Mouse (Mus musculus) midbrain, embryonic 14.5 days (tissue): ENCODE data around the gene Amotl1. TPM values are rescaled to one million over a fixed set of nuclear protein-coding genes. Genes with fewer than 3 reads are reported as not detected.

Source experiments
- ATAC-seq: fragments of 200-750 bp; cut with Nextera tagmentation; 2 replicates; pipeline ENCODE4 v1.8.0; 2017; ENCODE audit warnings: moderate number of reproducible peaks, moderate library complexity; ENCODE audit not compliant: low FRiP score, low TSS enrichment
- DNase-seq: peaks from one replicate; pipeline ENCODE4 v3.0.0-alpha.2; 2015
- H3K27ac ChIP-seq: fragments of 300-500 bp; sonication (generic); replicated peaks from 2 replicates; pipeline ENCODE4 v1.5.1; 2014; ENCODE audit warnings: mild to moderate bottlenecking, low read depth, low read length, moderate library complexity
- H3K27me3 ChIP-seq: fragments of 300-500 bp; sonication (generic); 2 replicates; pipeline ENCODE4 v1.6.1; 2014; ENCODE audit warnings: low read length, control low read depth, mixed read lengths; ENCODE audit not compliant: control insufficient read depth, insufficient read depth
- H3K36me3 ChIP-seq: fragments of 300-500 bp; sonication (generic); 2 replicates; pipeline ENCODE4 v1.6.1; 2014; ENCODE audit warnings: low read length, control low read depth; ENCODE audit not compliant: control insufficient read depth, insufficient read depth
- H3K4me1 ChIP-seq: fragments of 300-500 bp; sonication (generic); 2 replicates; pipeline ENCODE4 v1.6.1; 2014; ENCODE audit warnings: mild to moderate bottlenecking, antibody characterized with exemption, low read length, control low read depth; ENCODE audit not compliant: control insufficient read depth, insufficient read depth
- H3K4me2 ChIP-seq: fragments of 300-500 bp; sonication (generic); 2 replicates; pipeline ENCODE4 v1.6.1; 2014; ENCODE audit warnings: mild to moderate bottlenecking, low read length, moderate library complexity
- H3K4me3 ChIP-seq: fragments of 300-500 bp; sonication (generic); replicated peaks from 2 replicates; pipeline ENCODE4 v1.5.1; 2014; ENCODE audit warnings: low read depth, low read length
- H3K9ac ChIP-seq: fragments of 300-500 bp; sonication (generic); replicated peaks from 2 replicates; pipeline ENCODE4 v1.6.1; 2014; ENCODE audit warnings: mild to moderate bottlenecking, low read length, moderate library complexity
- H3K9me3 ChIP-seq: fragments of 300-500 bp; sonication (generic); 2 replicates; pipeline ENCODE4 v1.6.1; 2016; ENCODE audit warnings: low read length, control low read depth, mixed read lengths; ENCODE audit not compliant: control insufficient read depth
- WGBS: fragments of 180-500 bp; shearing (Covaris S2); extraction: QIAGEN DNeasy Blood & Tissue Kit; methylation state at CpG from one replicate; pipeline ENCODE4 v1.1.7; 2014; 5-methylcytosine and 5-hydroxymethylcytosine counted together
- polyA plus RNA-seq: library from polyadenylated mRNA; unstranded; fragments of >200 nt; fragmentation: Nextera tagmentation; extraction: Ambion mirVana; gene quantifications from 2 replicates; pipeline ENCODE4 v1.2.1, GENCODE M21; 2014

Gene Amotl1
- polyA plus RNA-seq, 1 experiment from 2014 or later, result 12.5 TPM

GRCm38 (mm10) chr9:14647849-14648248, 3.0 kb upstream of the Amotl1 start:
- H3K27ac ChIP-seq, result no peak overlapping the region
- no peaks in the 10 kb centered on the region for H3K9me3 ChIP-seq
- H3K27me3 ChIP-seq, result no peaks in the 10 kb centered on the region
- peaks cover 9% of the 10 kb centered on the region; the same call in 1 of the 2 replicates for H3K4me1 ChIP-seq
- DNase-seq (no peak), ATAC-seq (no peak)
- H3K36me3 ChIP-seq, result no peaks in the 10 kb centered on the region
- H3K4me3 ChIP-seq, result no peak overlapping the region
- WGBS, result 90% methylated on average over 8 of the region's 8 CpGs
- H3K4me2 ChIP-seq, result no peak overlapping the region
- H3K9ac ChIP-seq, result no peak overlapping the region

- H3K9me3 ChIP-seq, result no peaks in the 10 kb centered on the region
- no peak overlapping the region for H3K9ac ChIP-seq
- no peaks in the 10 kb centered on the region for H3K36me3 ChIP-seq
- H3K27ac ChIP-seq, result no peak overlapping the region
- no peak overlapping the region for H3K4me3 ChIP-seq
- H3K4me1 ChIP-seq, result peaks cover 11% of the 10 kb centered on the region; the same call in 1 of the 2 replicates
- H3K27me3 ChIP-seq, result no peaks in the 10 kb centered on the region
- 98% methylated on average over 1 of the region's 1 CpGs for WGBS
- ATAC-seq (no peak), DNase-seq (no peak)
- H3K4me2 ChIP-seq, result no peak overlapping the region
Observed at GRCm38 (mm10) chr9:14646641-14647040, 1.8 kb upstream of the Amotl1 start.

GRCm38 (mm10) chr9:14646061-14646460, 1.2 kb upstream of the Amotl1 start:
- DNase-seq (no peak), ATAC-seq (no peak)
- no peaks in the 10 kb centered on the region for H3K27me3 ChIP-seq
- H3K4me2 ChIP-seq, result no peak overlapping the region
- H3K9ac ChIP-seq, result no peak overlapping the region
- H3K9me3 ChIP-seq, result no peaks in the 10 kb centered on the region
- H3K27ac ChIP-seq, result no peak overlapping the region
- no peak overlapping the region for H3K4me3 ChIP-seq
- 82% methylated on average over 3 of the region's 3 CpGs for WGBS
- no peaks in the 10 kb centered on the region for H3K36me3 ChIP-seq
- peaks cover 11% of the 10 kb centered on the region; the same call in 1 of the 2 replicates for H3K4me1 ChIP-seq

GRCm38 (mm10) chr9:14643328-14643727, 1.5 kb downstream of the Amotl1 start:
- H3K36me3 ChIP-seq, result no peaks in the 10 kb centered on the region
- ATAC-seq, result no peak
- 41% methylated on average over 6 of the region's 6 CpGs for WGBS
- no peaks in the 10 kb centered on the region for H3K9me3 ChIP-seq
- H3K4me2 ChIP-seq, result no peak overlapping the region
- H3K9ac ChIP-seq, result no peak overlapping the region
- H3K27ac ChIP-seq, result no peak overlapping the region
- H3K4me3 ChIP-seq, result no peak overlapping the region
- H3K27me3 ChIP-seq, result no peaks in the 10 kb centered on the region
- DNase-seq, result no peak
- peaks cover 14% of the 10 kb centered on the region; the same call in 1 of the 2 replicates for H3K4me1 ChIP-seq

GRCm38 (mm10) chr9:14642251-14643021, 2.4 kb downstream of the Amotl1 start:
- Histone ChIP-seq H3K4me1 (peaks cover 14% of the 10 kb centered on the region; the same call in 1 of the 2 replicates), H3K27me3 (no peaks in the 10 kb centered on the region), H3K27ac (no peak overlapping the region; the same call in 1 of the 2 replicates), H3K36me3 (no peaks in the 10 kb centered on the region), H3K4me2 (no peak overlapping the region), H3K9ac (no peak overlapping the region), H3K4me3 (no peak overlapping the region), H3K9me3 (no peaks in the 10 kb centered on the region)
- DNase-seq, result peak; percentile 48
- WGBS, result 27% methylated on average over 5 of the region's 5 CpGs
- ATAC-seq, result peak; percentile 28; the same call in 1 of the 2 replicates

GRCm38 (mm10) chr9:14641310-14642067, 3.4 kb downstream of the Amotl1 start:
- H3K9ac ChIP-seq, result no peak overlapping the region
- H3K36me3 ChIP-seq, result no peaks in the 10 kb centered on the region
- H3K4me2 ChIP-seq, result no peak overlapping the region
- H3K4me3 ChIP-seq, result no peak overlapping the region
- DNase-seq (no peak), ATAC-seq (no peak)
- 52% methylated on average over 7 of the region's 7 CpGs for WGBS
- no peaks in the 10 kb centered on the region for H3K9me3 ChIP-seq
- H3K4me1 ChIP-seq, result peaks cover 14% of the 10 kb centered on the region; the same call in 1 of the 2 replicates
- H3K27ac ChIP-seq, result no peak overlapping the region
- no peaks in the 10 kb centered on the region for H3K27me3 ChIP-seq

GRCm38 (mm10) chr9:14636244-14636643, 8.6 kb downstream of the Amotl1 start:
- Histone ChIP-seq H3K36me3 (no peaks in the 10 kb centered on the region), H3K27me3 (0 out of 2 replicates have a peak, but pooled peaks cover 3% of the 10 kb centered on the region), H3K4me3 (no peak overlapping the region), H3K4me2 (no peak overlapping the region), H3K9me3 (no peaks in the 10 kb centered on the region), H3K4me1 (peaks cover 38% of the 10 kb centered on the region), H3K9ac (no peak overlapping the region), H3K27ac (no peak overlapping the region)
- 71% methylated on average over 3 of the region's 3 CpGs for WGBS
- no peak for DNase-seq
- no peak for ATAC-seq

GRCm38 (mm10) chr9:14635551-14635950, 9.3 kb downstream of the Amotl1 start:
- H3K4me2 ChIP-seq, result no peak overlapping the region
- H3K27me3 ChIP-seq, result 0 out of 2 replicates have a peak, but pooled peaks cover 3% of the 10 kb centered on the region
- no peaks in the 10 kb centered on the region for H3K36me3 ChIP-seq
- no peak for DNase-seq
- H3K9me3 ChIP-seq, result no peaks in the 10 kb centered on the region
- H3K4me1 ChIP-seq, result peaks cover 38% of the 10 kb centered on the region
- WGBS, result 48% methylated on average over 7 of the region's 7 CpGs
- no peak overlapping the region for H3K9ac ChIP-seq
- H3K27ac ChIP-seq, result no peak overlapping the region
- H3K4me3 ChIP-seq, result no peak overlapping the region
- ATAC-seq, result no peak
